Mouse (Mus musculus) ZHBTc4 (cell line): Measurements from ENCODE around the gene Ang6.
"Not testable (repeated sequence)": the region's sequence is repeated elsewhere in the genome, so short reads cannot be mapped to it uniquely, and the experiment has no call there.

ENCODE experiments used
- DNase-seq: peaks from one replicate; pipeline ENCODE4 v3.0.0-alpha.2; 2011; ENCODE audit warnings: low read depth, low spot score

The Ang6 gene

DNA sequence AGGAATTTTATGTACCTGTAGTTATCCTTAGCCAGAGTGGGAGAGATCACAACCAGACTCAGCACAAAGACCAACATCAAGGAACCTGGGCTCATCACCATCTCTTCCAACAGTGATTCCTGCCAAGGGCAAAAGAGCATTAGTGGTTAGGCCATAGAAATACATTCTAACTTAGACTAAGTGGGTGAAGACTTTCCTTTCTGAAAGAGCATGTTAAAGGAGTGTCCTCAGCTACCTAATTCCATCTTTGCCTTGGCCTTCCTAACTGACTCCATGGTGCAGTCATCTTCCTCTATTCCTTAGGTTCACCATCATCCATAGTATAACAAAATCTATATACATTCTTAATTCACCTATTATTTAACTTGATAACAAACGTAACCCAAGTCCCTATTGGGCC is at the start of gene Ang6:
Ang6 (minus strand) TSS at position 101 of the 400 bp plus-strand sequence.
- DNase-seq: no peak

- not testable (repeated sequence) for DNase-seq
These were observed 44.5 kb upstream of the Ang6 start for GRCm38 (mm10) chr14:44046567-44046966.

DNA sequence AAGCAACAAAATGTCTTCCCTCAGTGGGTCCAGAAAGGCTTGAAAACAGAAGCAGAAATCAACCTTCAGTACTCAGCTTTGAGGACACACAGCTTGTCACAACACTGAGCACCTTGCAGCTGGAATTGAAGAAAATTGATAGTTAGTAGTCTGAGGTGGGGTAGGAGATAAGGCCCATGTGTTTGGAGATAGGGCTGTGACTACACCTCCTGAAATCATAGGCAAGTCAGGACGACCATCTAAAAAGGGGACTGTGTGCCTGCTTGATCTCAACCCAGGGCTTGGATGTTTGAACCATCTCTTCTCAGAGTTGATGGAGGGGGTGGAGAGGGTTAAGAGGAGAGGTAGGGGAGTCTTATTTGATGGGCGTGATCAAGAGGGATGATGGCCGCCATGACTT is 29.8 kb upstream of the Ang6 start:
- DNase-seq: not testable (repeated sequence)

- not testable (repeated sequence) for DNase-seq
These were observed 7.6 kb upstream of the Ang6 start for GRCm38 (mm10) chr14:44009686-44010085.

DNA sequence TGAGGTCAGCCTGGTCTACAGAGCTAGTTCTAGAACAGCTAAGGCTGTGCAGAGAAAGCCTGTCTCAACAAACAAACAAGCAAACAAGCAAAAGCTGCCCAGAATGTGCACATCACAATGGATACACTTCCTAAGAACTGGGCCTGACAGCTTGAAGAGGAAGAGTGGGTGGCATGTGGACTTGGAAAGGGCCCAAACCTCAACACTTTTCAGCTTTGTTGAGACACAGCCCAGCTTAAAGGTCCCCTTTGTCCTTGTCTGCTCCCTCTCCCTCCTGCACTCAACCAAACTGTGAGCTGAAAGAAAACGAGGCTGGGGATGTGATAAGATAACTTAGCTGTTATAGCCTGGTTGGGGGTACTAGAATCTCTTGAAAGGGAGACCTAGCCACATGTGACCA is 6.0 kb upstream of the Ang6 start:
- DNase-seq: not testable (repeated sequence)

DNA sequence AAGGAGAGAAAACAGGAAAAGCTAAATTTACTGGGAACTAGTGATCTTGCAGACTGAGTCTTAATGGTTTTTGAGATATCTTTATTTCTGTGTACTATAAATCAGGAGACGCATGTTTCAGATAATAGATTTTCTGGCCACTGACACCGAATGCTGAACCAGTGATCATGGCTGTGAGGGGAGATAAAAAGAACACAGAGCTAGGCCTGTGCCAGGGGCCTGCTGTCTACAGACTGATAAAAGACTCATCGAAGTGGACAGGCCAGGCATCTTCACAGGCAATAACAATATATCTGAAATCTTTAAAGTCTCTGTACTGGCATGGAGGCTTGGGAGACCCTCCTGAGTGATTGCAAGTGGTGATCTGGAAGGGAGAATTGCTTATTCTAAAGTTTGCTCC is 469 bp downstream of the Ang6 start:
- DNase-seq: no peak

DNA sequence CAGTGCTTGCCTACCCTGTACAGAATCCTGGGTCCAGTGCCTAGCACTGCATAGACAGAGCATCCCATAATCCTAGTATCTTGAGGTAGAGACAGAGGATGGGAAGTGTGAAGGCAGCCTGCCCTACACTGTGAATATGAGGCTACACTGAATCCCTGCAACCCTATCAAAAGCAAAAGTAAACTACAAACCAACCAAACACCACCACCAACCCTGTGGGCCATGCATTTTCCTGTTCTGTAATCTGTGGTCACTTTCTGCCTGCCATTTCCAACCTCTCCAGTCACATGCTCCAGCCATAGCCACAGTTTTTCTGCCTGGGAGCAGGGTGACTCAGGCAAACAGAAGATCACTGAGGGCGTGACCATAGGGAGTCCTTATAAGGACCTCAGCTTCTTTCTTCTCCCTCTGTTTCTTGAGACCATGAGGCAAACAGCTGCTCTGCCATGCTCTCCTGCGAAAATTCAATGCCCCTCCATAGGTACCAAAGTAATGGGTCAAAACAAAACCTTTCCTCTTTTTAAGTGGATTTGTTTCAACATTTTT is 3.5 kb downstream of the Ang6 start:
- not testable (repeated sequence) for DNase-seq

DNA sequence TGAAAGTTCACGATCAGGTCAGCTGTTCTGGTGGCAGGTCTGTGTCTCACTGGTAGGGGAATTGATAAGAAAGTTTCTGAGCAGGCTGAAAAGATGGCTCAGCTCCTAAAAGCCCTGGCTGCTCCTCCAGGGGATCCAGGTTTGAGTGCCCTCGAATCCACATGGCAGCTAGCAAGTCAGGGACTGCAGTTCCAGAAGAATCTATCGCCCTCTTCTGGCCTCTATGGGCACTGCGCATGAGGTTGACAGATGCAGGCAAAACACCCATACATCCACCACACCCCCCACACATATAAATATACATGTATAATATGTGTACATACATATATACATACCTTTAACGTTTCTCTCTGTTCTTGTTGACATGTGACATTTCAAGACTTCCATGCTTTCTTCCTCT is 14.7 kb downstream of the Ang6 start:
- DNase-seq: peak; percentile 79

GRCm38 (mm10) chr14:43986147-43986546 is 15.9 kb downstream of the Ang6 start:
- no peak for DNase-seq

DNA sequence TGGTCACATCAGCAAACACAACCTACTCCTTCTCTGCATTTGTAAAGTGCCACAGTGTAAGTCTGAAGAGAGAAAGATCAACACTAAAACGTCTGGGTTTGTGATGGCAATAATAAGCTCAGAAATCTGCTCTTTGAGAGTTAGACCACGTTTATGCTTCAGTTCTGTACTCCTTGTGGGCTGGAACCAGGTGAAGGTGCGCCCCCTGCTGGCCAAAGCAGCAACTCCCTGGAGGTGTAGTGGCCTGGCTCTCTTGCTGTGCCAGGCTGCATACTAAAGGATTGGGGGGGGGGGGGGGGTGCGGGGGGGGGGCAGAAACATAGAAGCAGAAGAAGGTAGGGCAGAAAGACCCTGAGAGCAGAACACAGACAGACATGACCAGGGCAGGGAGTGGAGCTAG is 18.2 kb downstream of the Ang6 start:
- DNase-seq: peak; percentile 69

- DNase-seq: no peak
These were observed 18.6 kb downstream of the Ang6 start for GRCm38 (mm10) chr14:43983454-43983853.

- DNase-seq: not testable (repeated sequence)
These were observed 45.3 kb downstream of the Ang6 start, which contains the start of gene Ang5 for GRCm38 (mm10) chr14:43956769-43957168. Gene Ang5, plus strand, starts transcription at chr14:43957069.

GRCm38 (mm10) chr14:43955074-43955473 is 47.0 kb downstream of the Ang6 start:
- not testable (repeated sequence) for DNase-seq

- not testable (repeated sequence) for DNase-seq
These were observed 48.7 kb downstream of the Ang6 start for GRCm38 (mm10) chr14:43953382-43953781.
